Mouse (Mus musculus) myocyte (in vitro differentiated cells): ENCODE measurements around the gene Gm5426.

ENCODE experiments used
- CEBPB ChIP-seq: IDR thresholded peaks from 2 replicates; pipeline ENCODE4 v1.6.1; 2011; ENCODE audit warnings: mild to moderate bottlenecking, moderate library complexity; ENCODE audit not compliant: poor library complexity, insufficient read depth, severe bottlenecking
- E2F4 ChIP-seq: IDR thresholded peaks from one replicate; pipeline ENCODE4 v1.6.1; 2011; ENCODE audit warnings: mild to moderate bottlenecking, control low read depth, moderate library complexity; ENCODE audit not compliant: insufficient read depth
- MAX ChIP-seq: IDR thresholded peaks from one replicate; pipeline ENCODE4 v1.6.1; 2011; ENCODE audit warnings: low read depth, mild to moderate bottlenecking, control low read depth
- MYOD1 ChIP-seq, 3 experiments: IDR thresholded peaks; one replicate each; pipeline ENCODE4 v1.6.1; 2011; ENCODE audit warnings: control low read depth in 2 of 3, low read depth in 2 of 3, mild to moderate bottlenecking in 2 of 3, moderate library complexity in 1 of 3; ENCODE audit not compliant: insufficient read length in 2 of 3, control insufficient read depth in 1 of 3
- MYOG ChIP-seq, 3 experiments: IDR thresholded peaks; one replicate each; pipeline ENCODE4 v1.6.1; 2011; ENCODE audit warnings: control low read depth in 2 of 3, low read depth in 2 of 3, mild to moderate bottlenecking in 2 of 3; ENCODE audit not compliant: insufficient read length in 2 of 3, control insufficient read depth in 1 of 3, insufficient read depth in 1 of 3
- POLR2A ChIP-seq: IDR thresholded peaks from one replicate; pipeline ENCODE4 v1.6.1; 2011; ENCODE audit warnings: low read depth, mild to moderate bottlenecking, control low read depth, moderate library complexity; ENCODE audit not compliant: insufficient read length
- POLR2AphosphoS2 ChIP-seq: IDR thresholded peaks from one replicate; pipeline ENCODE4 v1.6.1; 2011; ENCODE audit warnings: low read depth, control low read depth; ENCODE audit not compliant: insufficient read length
- REST ChIP-seq: IDR thresholded peaks from one replicate; pipeline ENCODE4 v1.6.1; 2011; ENCODE audit warnings: mild to moderate bottlenecking, control low read depth, moderate library complexity; ENCODE audit not compliant: insufficient read depth, insufficient read length
- TCF12 ChIP-seq: IDR thresholded peaks from one replicate; pipeline ENCODE4 v1.6.1; 2011; ENCODE audit warnings: mild to moderate bottlenecking, control low read depth; ENCODE audit not compliant: poor library complexity, insufficient read depth, severe bottlenecking
- TCF3 ChIP-seq: IDR thresholded peaks from one replicate; pipeline ENCODE4 v1.6.1; 2011; ENCODE audit warnings: low read depth, control low read depth; ENCODE audit not compliant: insufficient read length
- USF1 ChIP-seq: IDR thresholded peaks from one replicate; pipeline ENCODE4 v1.6.1; 2011; ENCODE audit warnings: low read depth, mild to moderate bottlenecking, control low read depth, moderate library complexity

DNA sequence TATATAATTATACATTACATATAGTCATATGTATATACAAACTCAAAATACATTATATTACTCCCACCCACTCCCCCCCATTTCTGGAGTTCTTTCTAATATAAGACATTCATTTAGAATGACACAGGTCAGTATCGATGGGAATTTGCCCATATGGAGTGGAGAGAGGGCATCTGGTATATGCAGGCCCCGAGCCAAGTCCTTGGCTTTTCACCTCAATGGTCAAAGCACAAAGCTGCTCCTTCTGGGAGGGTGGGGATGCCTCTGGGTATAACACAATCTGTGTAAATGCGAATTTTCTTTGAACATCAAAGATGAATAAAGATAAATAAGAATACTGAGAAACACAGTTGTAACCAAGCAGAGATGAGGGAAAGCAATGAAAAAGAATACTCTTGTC is 46.0 kb upstream of the Gm5426 start:
- no peak for TF ChIP-seq USF1
- TF ChIP-seq POLR2A = no peak
- TF ChIP-seq REST = no peak
- TF ChIP-seq POLR2AphosphoS2 = no peak
- no peak for TF ChIP-seq MYOD1 (IDR thresholded peaks at IDR 0.05; ENCODE audit: control insufficient read depth in 1 of 3, insufficient read length in 2 of 3, low read depth in 2 of 3)
- no peak for TF ChIP-seq TCF12
- TF ChIP-seq E2F4 = no peak
- no peak for TF ChIP-seq MAX
- TF ChIP-seq MYOG (IDR thresholded peaks at IDR 0.05; ENCODE audit: control insufficient read depth in 1 of 3, insufficient read depth in 1 of 3, insufficient read length in 2 of 3, low read depth in 2 of 3) = no peak
- no peak for TF ChIP-seq TCF3
- no peak for TF ChIP-seq CEBPB
